Comparison of ENCODE assay signal across 8 mouse cellular contexts in genomic region chr11:50669542-50670362, GRCm38 (mm10).
DNase-seq lines count a peak whose midpoint lies in the region; ATAC-seq and TF ChIP-seq lines count a peak whose summit lies in the region.

No protein-coding gene starts in this region.

- DNase-seq in frontal cortex, postnatal 36 days (ENCODE audit: low spot score in 2 of 2) = peak; percentile 18 to 19
- DNase-seq in frontal cortex, postnatal 25 days (ENCODE audit: low spot score in 2 of 2) = no peak
- peak; percentile 65 to 71 for DNase-seq in adrenal gland, adult 18-20 months (ENCODE audit: low spot score in 2 of 2)
- peak; percentile 38 for DNase-seq in kidney, adult 2 months
- DNase-seq in lung, postnatal 14 days = peak; percentile 67
- DNase-seq in spleen, postnatal 14 days (ENCODE audit: low spot score in 2 of 2) = no peak
- no peak for DNase-seq in thymus, postnatal 14 days

- WGBS in forebrain, embryonic 16.5 days = 78% methylated on average over 9 of the region's 9 CpGs
- WGBS in kidney, adult 2 months = 62% methylated on average over 9 of the region's 9 CpGs

- no peak for TF ChIP-seq CTCF in kidney, adult 2 months (conservative IDR thresholded peaks at IDR 0.05; ENCODE audit: insufficient read depth, insufficient read length, low read depth, low read length)

- H3K36me3 ChIP-seq in forebrain, embryonic 16.5 days (ENCODE audit: control insufficient read depth, insufficient read depth) = no peaks in the 10 kb centered on the region
- no peaks in the 10 kb centered on the region for H3K36me3 ChIP-seq in kidney, adult 2 months (ENCODE audit: control insufficient read depth, insufficient read depth, low read length)

- H3K9me3 ChIP-seq in forebrain, embryonic 16.5 days (ENCODE audit: control insufficient read depth, low read length) = no peaks in the 10 kb centered on the region

- no peak overlapping the region for H3K4me3 ChIP-seq in forebrain, embryonic 16.5 days (replicated peaks; ENCODE audit: low read length)
- H3K4me3 ChIP-seq in kidney, adult 2 months (ENCODE audit: insufficient read depth, low read depth, low read length) = no peak overlapping the region

- ATAC-seq in forebrain, embryonic 16.5 days = peak; percentile 71

- peaks cover 8% of the 10 kb centered on the region for H3K4me1 ChIP-seq in forebrain, embryonic 16.5 days (replicated peaks; ENCODE audit: control insufficient read depth, insufficient read depth, low read length)
- no peaks in the 10 kb centered on the region for H3K4me1 ChIP-seq in kidney, adult 2 months (ENCODE audit: control insufficient read depth, insufficient read depth, low read length)

- no peak overlapping the region for H3K27ac ChIP-seq in forebrain, embryonic 16.5 days (ENCODE audit: low read length)
- H3K27ac ChIP-seq in kidney, adult 2 months (ENCODE audit: insufficient read depth, low read depth, low read length) = no peak overlapping the region

- no peaks in the 10 kb centered on the region for H3K27me3 ChIP-seq in forebrain, embryonic 16.5 days (replicated peaks; ENCODE audit: control insufficient read depth, insufficient read depth, low read length)
- no peaks in the 10 kb centered on the region for H3K27me3 ChIP-seq in kidney, adult 2 months (replicated peaks; ENCODE audit: control insufficient read depth, insufficient read depth, low read length)

- no peak for TF ChIP-seq POLR2A in kidney, adult 2 months (IDR thresholded peaks at IDR 0.05; ENCODE audit: low read depth, low read length)

- no peak overlapping the region for H3K4me2 ChIP-seq in forebrain, embryonic 16.5 days (ENCODE audit: low read length)

- no peak overlapping the region for H3K9ac ChIP-seq in forebrain, embryonic 16.5 days (replicated peaks; ENCODE audit: low read depth, low read length)

Comparison
In these comparisons a context has a peak if more than half of its experiments do, and no peak if none do; other contexts are left out.
1. DNase-seq: peak in frontal cortex, postnatal 36 days (2 of 2), adrenal gland, adult 18-20 months (2 of 2), kidney, adult 2 months (single experiment) and lung, postnatal 14 days (single experiment); none in frontal cortex, postnatal 25 days (0 of 2), spleen, postnatal 14 days (0 of 2) and thymus, postnatal 14 days (single experiment).